Mouse (Mus musculus) liver, adult 2 months (tissue): ENCODE data around the gene Nudcd3.

ENCODE experiments used
- CTCF ChIP-seq: fragments of 200-500 bp; IDR thresholded peaks from 2 replicates; pipeline ENCODE4 v1.5.1; 2011; ENCODE audit warnings: low read depth, low read length, control low read depth
- POLR2A ChIP-seq: fragments of 200-500 bp; IDR thresholded peaks from 2 replicates; pipeline ENCODE4 v1.6.1; 2011; ENCODE audit warnings: low read length, control low read depth; ENCODE audit not compliant: insufficient read depth; ENCODE audit errors: extremely low read depth

- TF ChIP-seq CTCF = no peak
- no peak for TF ChIP-seq POLR2A
Observed at GRCm38 (mm10) chr11:6230012-6230411, 29.8 kb upstream of the Nudcd3 start, which contains the start of gene Npc1l1.
